Mouse (Mus musculus) brain, embryonic 14.5 days (tissue): Measurements from ENCODE around the gene Psmc1.

Experiments
- CTCF ChIP-seq: fragments of 200-500 bp; IDR thresholded peaks from 2 replicates; pipeline ENCODE4 v1.5.1; 2012; ENCODE audit warnings: inconsistent platforms, mild to moderate bottlenecking, moderate library complexity, borderline replicate concordance; ENCODE audit not compliant: insufficient read depth, insufficient read length; ENCODE audit errors: extremely low read depth
- POLR2A ChIP-seq: fragments of 200-500 bp; IDR thresholded peaks from 2 replicates; pipeline ENCODE4 v1.6.1; 2012; ENCODE audit warnings: mild to moderate bottlenecking, inconsistent platforms, borderline replicate concordance; ENCODE audit not compliant: poor library complexity, insufficient read depth, insufficient read length, severe bottlenecking; ENCODE audit errors: extremely low read depth

GRCm38 (mm10) chr12:100144269-100144668 lies 34.3 kb downstream of the Psmc1 start:
- TF ChIP-seq POLR2A (no peak), CTCF (no peak)
